In genomic region chr1:169408120-169408519, GRCm38 (mm10) we compare ENCODE assay signal across 15 mouse cellular contexts.
"Had no signal": no experiment of that assay in that cellular context is flagged by ENCODE, and none has a peak within 500 bp of the region (broad histone marks: within the 10 kb centered on the region; RNA-seq: fewer than 3 reads in every experiment).

No protein-coding gene starts in this region.

- DNase-seq: retina, postnatal 1 day; right cerebral cortex, adult 18-20 months; right cerebral cortex, postnatal 14 days; right cerebral cortex, postnatal 25 days; right cerebral cortex, postnatal 4 days; spleen, adult 18-20 months; thymus, adult 18-20 months; thymus, adult 2 months; thymus, postnatal 14 days; thymus, postnatal 25 days; thymus, postnatal 36 days; thymus, postnatal 4 days had no signal

- H3K27ac ChIP-seq: neural tube, embryonic 15.5 days; stomach, embryonic 15.5 days; stomach, postnatal 0 days had no signal

- H3K9me3 ChIP-seq: neural tube, embryonic 15.5 days; stomach, embryonic 15.5 days had no signal

- H3K36me3 ChIP-seq: neural tube, embryonic 15.5 days; stomach, embryonic 15.5 days had no signal

- H3K9ac ChIP-seq: neural tube, embryonic 15.5 days; stomach, embryonic 15.5 days had no signal

- H3K4me2 ChIP-seq: neural tube, embryonic 15.5 days; stomach, embryonic 15.5 days had no signal

- H3K27me3 ChIP-seq: neural tube, embryonic 15.5 days; stomach, embryonic 15.5 days had no signal

- H3K4me1 ChIP-seq: stomach, embryonic 15.5 days had no signal

- H3K4me3 ChIP-seq: neural tube, embryonic 15.5 days; stomach, embryonic 15.5 days had no signal
